Mouse (Mus musculus): ENCODE measurements at regions not wholly inside any gene's neighbourhood (a gene's known extent, or its start where the extent isn't known, plus 50 kb on each side); places are given as distances from the start of the nearest gene placed in this dataset.

DNA sequence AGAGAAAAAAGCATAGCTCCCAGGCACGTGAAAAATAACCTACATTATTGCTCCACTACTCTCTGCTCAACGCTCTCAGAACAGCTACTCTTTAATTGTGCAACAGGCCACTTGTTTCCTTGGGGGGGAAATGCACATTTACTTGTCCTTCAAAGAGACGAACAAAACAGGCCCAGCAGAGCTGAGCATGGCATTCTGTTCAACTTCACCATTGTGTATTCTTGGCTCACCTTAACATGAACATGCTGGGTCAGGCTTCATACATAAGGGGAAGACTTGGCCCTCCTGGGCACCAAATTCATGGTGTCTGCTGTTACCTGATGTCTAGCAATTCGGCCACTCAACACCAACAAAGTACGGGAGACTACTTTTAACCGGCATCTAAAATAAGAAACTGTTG lies 618.3 kb downstream of the Ipo11 start:
- no peak overlapping the region for H3K27ac ChIP-seq (ENCODE audit: insufficient read depth, low read length)
- H3K4me3 ChIP-seq (ENCODE audit: insufficient read depth, low read length), result no peak overlapping the region
- no peaks in the 10 kb centered on the region for H3K4me1 ChIP-seq (ENCODE audit: control insufficient read depth, insufficient read depth, low read length)
- no peak for TF ChIP-seq CTCF (IDR thresholded peaks at IDR 0.05; ENCODE audit: extremely low read depth, insufficient read depth, low read length)
- no peak for TF ChIP-seq POLR2A (IDR thresholded peaks at IDR 0.05; ENCODE audit: extremely low read depth, insufficient read depth, low read length)

- TF ChIP-seq CTCF (IDR thresholded peaks at IDR 0.05; ENCODE audit: extremely low read depth, insufficient read depth, low read length) (no peak), POLR2A (IDR thresholded peaks at IDR 0.05; ENCODE audit: extremely low read depth, insufficient read depth, low read length) (no peak)
- H3K27ac ChIP-seq (ENCODE audit: insufficient read depth, low read length), result no peak overlapping the region
- H3K4me3 ChIP-seq (ENCODE audit: insufficient read depth, low read length), result no peak overlapping the region
- H3K4me1 ChIP-seq (ENCODE audit: control insufficient read depth, insufficient read depth, low read length), result no peaks in the 10 kb centered on the region
Observed at GRCm38 (mm10) chr13:106317300-106317699, 619.5 kb downstream of the Ipo11 start.

GRCm38 (mm10) chr13:106281181-106281580 lies 655.6 kb downstream of the Ipo11 start:
- no peaks in the 10 kb centered on the region for H3K4me1 ChIP-seq (ENCODE audit: control insufficient read depth, insufficient read depth, low read length)
- TF ChIP-seq CTCF (IDR thresholded peaks at IDR 0.05; ENCODE audit: extremely low read depth, insufficient read depth, low read length) (no peak), POLR2A (IDR thresholded peaks at IDR 0.05; ENCODE audit: extremely low read depth, insufficient read depth, low read length) (no peak)
- H3K27ac ChIP-seq (ENCODE audit: insufficient read depth, low read length), result no peak overlapping the region
- H3K4me3 ChIP-seq (ENCODE audit: insufficient read depth, low read length), result no peak overlapping the region

DNA sequence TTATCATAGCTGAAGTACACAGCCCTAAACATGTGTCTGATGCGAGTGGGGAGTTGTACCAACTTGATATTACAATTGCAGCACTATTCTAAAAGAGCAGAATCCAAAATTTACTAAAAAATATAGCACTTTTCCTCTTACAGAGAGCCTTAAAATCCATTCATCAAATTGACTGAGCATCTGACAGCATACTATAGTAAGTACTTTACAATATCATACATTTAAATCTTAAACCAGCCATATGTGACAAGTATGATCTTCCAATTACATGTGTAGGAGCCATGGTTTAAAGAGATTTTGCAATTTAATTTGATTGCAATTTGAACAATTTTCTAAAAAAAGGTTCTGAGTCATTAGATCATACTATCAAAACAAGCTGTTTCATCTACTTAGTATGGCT lies 676.9 kb downstream of the Ipo11 start:
- H3K4me3 ChIP-seq (ENCODE audit: insufficient read depth, low read length), result no peak overlapping the region
- no peaks in the 10 kb centered on the region for H3K4me1 ChIP-seq (ENCODE audit: control insufficient read depth, insufficient read depth, low read length)
- no peak overlapping the region for H3K27ac ChIP-seq (ENCODE audit: insufficient read depth, low read length)
- no peak for TF ChIP-seq POLR2A (IDR thresholded peaks at IDR 0.05; ENCODE audit: extremely low read depth, insufficient read depth, low read length)
- TF ChIP-seq CTCF (IDR thresholded peaks at IDR 0.05; ENCODE audit: extremely low read depth, insufficient read depth, low read length), result no peak

All from cortical plate, adult 2 months (tissue).